Mouse (Mus musculus) heart, embryonic 16.5 days (tissue): ENCODE data around the gene Cd37. TPM values are rescaled to one million over a fixed set of nuclear protein-coding genes. Genes with fewer than 3 reads are reported as not detected.

Source experiments
- ATAC-seq: fragments of 200-750 bp; cut with Nextera tagmentation; replicated peaks from 2 replicates; pipeline ENCODE4 v1.8.0; 2017; ENCODE audit warnings: moderate number of reproducible peaks; ENCODE audit not compliant: insufficient read depth, low FRiP score; ENCODE audit errors: extremely low read depth
- H3K27ac ChIP-seq: fragments of 300-500 bp; sonication (generic); 2 replicates; pipeline ENCODE4 v1.5.1; 2014; ENCODE audit warnings: mild to moderate bottlenecking, low read length, control low read depth, moderate library complexity
- H3K27me3 ChIP-seq: fragments of 300-500 bp; sonication (generic); 2 replicates; pipeline ENCODE4 v1.6.1; 2014; ENCODE audit warnings: low read length, mixed read lengths; ENCODE audit not compliant: control insufficient read depth, insufficient read depth
- H3K36me3 ChIP-seq: fragments of 300-500 bp; sonication (generic); 2 replicates; pipeline ENCODE4 v1.6.1; 2014; ENCODE audit not compliant: control insufficient read depth, insufficient read depth
- H3K4me1 ChIP-seq: fragments of 300-500 bp; sonication (generic); 2 replicates; pipeline ENCODE4 v1.6.1; 2014; ENCODE audit warnings: low read length, mixed read lengths; ENCODE audit not compliant: control insufficient read depth, insufficient read depth
- H3K4me2 ChIP-seq: fragments of 300-500 bp; sonication (generic); 2 replicates; pipeline ENCODE4 v1.6.1; 2014; ENCODE audit warnings: low read depth, mild to moderate bottlenecking, control low read depth, low read length
- H3K4me3 ChIP-seq: fragments of 300-500 bp; sonication (generic); 2 replicates; pipeline ENCODE4 v1.5.1; 2014; ENCODE audit warnings: mild to moderate bottlenecking, control low read depth, low read length
- H3K9ac ChIP-seq: fragments of 300-500 bp; sonication (generic); 2 replicates; pipeline ENCODE4 v1.6.1; 2014; ENCODE audit warnings: low read length, control low read depth
- H3K9me3 ChIP-seq: fragments of 300-500 bp; sonication (generic); replicated peaks from 2 replicates; pipeline ENCODE4 v1.6.1; 2016; ENCODE audit warnings: low read length; ENCODE audit not compliant: control insufficient read depth
- WGBS: fragments of 180-500 bp; shearing (Covaris S2); extraction: QIAGEN DNeasy Blood & Tissue Kit; methylation state at CpG from one replicate; pipeline ENCODE4 v1.1.7; 2014; 5-methylcytosine and 5-hydroxymethylcytosine counted together
- polyA plus RNA-seq: library from polyadenylated mRNA; unstranded; fragments of >200 nt; fragmentation: Nextera tagmentation; extraction: Ambion mirVana; gene quantifications from 2 replicates; pipeline ENCODE4 v1.2.1, GENCODE M21; 2015

The Cd37 gene
- polyA plus RNA-seq, 1 experiment from 2014 or later, result 9.2 TPM

GRCm38 (mm10) chr7:45231192-45231591, 7.7 kb downstream of the Cd37 start:
- Histone ChIP-seq H3K4me1 (peaks cover 21% of the 10 kb centered on the region), H3K9ac (no peak overlapping the region), H3K36me3 (peaks cover 44% of the 10 kb centered on the region), H3K27ac (no peak overlapping the region), H3K27me3 (no peaks in the 10 kb centered on the region), H3K4me2 (no peak overlapping the region), H3K9me3 (no peaks in the 10 kb centered on the region), H3K4me3 (no peak overlapping the region)
- WGBS, result 78% methylated on average over 12 of the region's 12 CpGs
- no peak for ATAC-seq

- Histone ChIP-seq H3K27ac (no peak overlapping the region), H3K4me1 (peaks cover 15% of the 10 kb centered on the region), H3K27me3 (no peaks in the 10 kb centered on the region), H3K9ac (no peak overlapping the region), H3K4me2 (no peak overlapping the region), H3K9me3 (no peaks in the 10 kb centered on the region), H3K36me3 (peaks cover 58% of the 10 kb centered on the region), H3K4me3 (no peak overlapping the region)
- 82% methylated on average over 7 of the region's 7 CpGs for WGBS
- ATAC-seq, result no peak
These were observed 9.3 kb downstream of the Cd37 start for GRCm38 (mm10) chr7:45229459-45230203.

GRCm38 (mm10) chr7:45229046-45229445, 9.9 kb downstream of the Cd37 start:
- Histone ChIP-seq H3K9me3 (no peaks in the 10 kb centered on the region), H3K27me3 (no peaks in the 10 kb centered on the region), H3K4me2 (no peak overlapping the region), H3K36me3 (peaks cover 59% of the 10 kb centered on the region), H3K4me3 (no peak overlapping the region), H3K4me1 (peaks cover 9% of the 10 kb centered on the region), H3K27ac (no peak overlapping the region), H3K9ac (no peak overlapping the region)
- no peak for ATAC-seq
- 88% methylated on average over 8 of the region's 8 CpGs for WGBS

- no peak overlapping the region for H3K9ac ChIP-seq
- no peak for ATAC-seq
- H3K9me3 ChIP-seq, result no peaks in the 10 kb centered on the region
- peaks cover 4% of the 10 kb centered on the region; the same call in 1 of the 2 replicates for H3K4me1 ChIP-seq
- no peaks in the 10 kb centered on the region for H3K27me3 ChIP-seq
- WGBS, result 90% methylated on average over 18 of the region's 18 CpGs
- no peak overlapping the region for H3K4me2 ChIP-seq
- no peak overlapping the region for H3K27ac ChIP-seq
- H3K36me3 ChIP-seq, result peaks cover 63% of the 10 kb centered on the region
- no peak overlapping the region for H3K4me3 ChIP-seq
These were observed 10.4 kb downstream of the Cd37 start for GRCm38 (mm10) chr7:45228548-45228947.

- 94% methylated on average over 5 of the region's 5 CpGs for WGBS
- Histone ChIP-seq H3K36me3 (peaks cover 72% of the 10 kb centered on the region), H3K9ac (no peak overlapping the region), H3K27ac (no peak overlapping the region), H3K4me1 (no peaks in the 10 kb centered on the region), H3K27me3 (no peaks in the 10 kb centered on the region), H3K4me3 (no peak overlapping the region), H3K4me2 (no peak overlapping the region), H3K9me3 (no peaks in the 10 kb centered on the region)
- ATAC-seq, result no peak
These were observed 12.5 kb downstream of the Cd37 start for GRCm38 (mm10) chr7:45226421-45226820.

- no peaks in the 10 kb centered on the region for H3K27me3 ChIP-seq
- H3K4me2 ChIP-seq, result no peak overlapping the region
- no peak overlapping the region for H3K27ac ChIP-seq
- no peaks in the 10 kb centered on the region for H3K9me3 ChIP-seq
- no peak overlapping the region for H3K4me3 ChIP-seq
- no peak overlapping the region for H3K9ac ChIP-seq
- no peak for ATAC-seq
- no peaks in the 10 kb centered on the region for H3K4me1 ChIP-seq
- 88% methylated on average over 7 of the region's 7 CpGs for WGBS
- peaks cover 77% of the 10 kb centered on the region for H3K36me3 ChIP-seq
These were observed 14.1 kb downstream of the Cd37 start for GRCm38 (mm10) chr7:45224826-45225225.

GRCm38 (mm10) chr7:45221680-45222079, 17.2 kb downstream of the Cd37 start:
- no peaks in the 10 kb centered on the region for H3K27me3 ChIP-seq
- WGBS, result 81% methylated on average over 2 of the region's 2 CpGs
- H3K4me3 ChIP-seq, result no peak overlapping the region
- H3K36me3 ChIP-seq, result peaks cover 64% of the 10 kb centered on the region
- H3K9ac ChIP-seq, result no peak overlapping the region
- H3K4me2 ChIP-seq, result no peak overlapping the region
- ATAC-seq, result no peak
- H3K9me3 ChIP-seq, result no peaks in the 10 kb centered on the region
- H3K27ac ChIP-seq, result no peak overlapping the region
- H3K4me1 ChIP-seq, result peaks cover 15% of the 10 kb centered on the region

GRCm38 (mm10) chr7:45216442-45217183, 22.3 kb downstream of the Cd37 start:
- Histone ChIP-seq H3K4me1 (peaks cover 23% of the 10 kb centered on the region), H3K27me3 (peaks cover 4% of the 10 kb centered on the region), H3K9ac (peak overlapping the region; percentile 97), H3K36me3 (peaks cover 27% of the 10 kb centered on the region), H3K9me3 (no peaks in the 10 kb centered on the region), H3K4me3 (peak overlapping the region; percentile 90), H3K27ac (peak overlapping the region; percentile 85), H3K4me2 (peak overlapping the region; percentile 91)
- peak; percentile 86 for ATAC-seq
- WGBS, result 1% methylated on average over 13 of the region's 13 CpGs
